Mouse (Mus musculus): ENCODE measurements around the gene Tmem262.

DNA sequence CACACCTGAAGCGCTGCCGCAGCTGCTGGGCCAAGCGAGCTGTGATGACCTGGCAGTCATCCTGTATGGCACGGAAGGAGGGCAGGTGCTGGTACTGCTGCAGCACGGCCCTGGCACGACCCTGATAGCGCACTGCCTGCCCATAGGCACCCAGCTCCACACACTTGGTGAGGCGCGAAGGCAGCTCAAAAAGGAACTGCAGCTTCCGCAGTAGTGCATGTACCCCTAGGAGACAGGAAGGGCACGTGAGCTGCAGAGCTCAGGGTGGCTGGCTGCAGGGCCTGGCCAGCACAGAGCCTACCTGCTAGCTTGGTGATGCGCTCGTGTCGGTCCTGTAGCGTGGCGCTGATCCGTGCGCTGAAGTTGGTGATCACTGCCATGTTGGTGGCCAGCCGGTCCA is 8.6 kb upstream of the Tmem262 start:
- TF ChIP-seq POLR2A (IDR thresholded peaks at IDR 0.05; ENCODE audit: borderline replicate concordance, extremely low read depth, low read depth, low read length) (no peak), CTCF (IDR thresholded peaks at IDR 0.05; ENCODE audit: insufficient read depth, low read length) (no peak)

Data from lung, adult 2 months (tissue).